Mouse (Mus musculus) lung, postnatal 10 days (tissue): ENCODE results near the gene Hist1h4n.
"Not testable (repeated sequence)": the region's sequence is repeated elsewhere in the genome, so short reads cannot be mapped to it uniquely, and the experiment has no call there.

Experiments
- DNase-seq: peaks from one replicate; pipeline ENCODE4 v3.0.0; 2021

The Hist1h4n gene

DNA sequence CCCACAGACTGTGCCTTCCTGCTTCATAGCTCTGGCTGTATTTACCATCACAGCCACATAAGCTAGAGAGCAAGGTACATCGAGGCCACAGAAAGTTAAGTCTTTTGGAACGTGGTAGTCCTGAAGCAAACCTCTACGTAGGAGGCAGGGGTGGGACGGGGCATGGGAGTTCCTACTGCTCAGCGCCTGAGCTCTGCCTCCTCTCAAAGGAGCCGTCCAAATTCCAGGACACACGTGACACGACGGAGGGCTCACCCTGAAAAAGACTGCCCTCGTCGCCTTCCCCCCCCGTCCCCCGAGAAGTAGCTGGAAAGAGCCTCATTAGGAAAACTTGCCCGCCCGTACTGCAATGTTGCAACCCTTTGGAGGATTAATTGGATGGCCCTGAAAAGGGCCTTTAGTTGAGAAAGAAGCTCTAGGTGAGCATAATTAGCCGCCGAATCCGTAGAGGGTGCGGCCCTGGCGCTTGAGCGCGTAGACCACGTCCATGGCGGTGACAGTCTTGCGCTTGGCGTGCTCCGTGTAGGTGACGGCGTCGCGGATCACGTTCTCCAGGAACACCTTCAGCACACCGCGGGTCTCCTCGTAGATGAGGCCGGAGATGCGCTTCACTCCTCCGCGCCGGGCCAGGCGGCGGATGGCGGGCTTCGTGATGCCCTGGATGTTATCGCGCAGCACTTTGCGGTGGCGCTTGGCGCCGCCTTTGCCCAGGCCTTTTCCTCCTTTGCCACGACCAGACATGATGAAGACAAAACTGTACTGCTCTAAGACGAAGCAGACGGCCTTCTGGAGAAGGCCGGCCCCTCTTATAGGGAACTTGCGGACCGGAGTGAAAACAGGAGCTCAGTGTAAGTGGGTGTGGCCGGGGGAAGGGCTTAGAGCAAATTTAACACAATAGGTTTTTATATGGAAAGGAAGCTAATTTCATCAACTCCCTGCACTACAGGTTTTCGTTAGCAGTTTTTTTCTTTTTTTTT lies at the start of gene Hist1h4n:
Gene Hist1h4n (minus strand): TSS at position 779 of the 977 bp plus-strand sequence.
- DNase-seq: not testable (repeated sequence)

DNA sequence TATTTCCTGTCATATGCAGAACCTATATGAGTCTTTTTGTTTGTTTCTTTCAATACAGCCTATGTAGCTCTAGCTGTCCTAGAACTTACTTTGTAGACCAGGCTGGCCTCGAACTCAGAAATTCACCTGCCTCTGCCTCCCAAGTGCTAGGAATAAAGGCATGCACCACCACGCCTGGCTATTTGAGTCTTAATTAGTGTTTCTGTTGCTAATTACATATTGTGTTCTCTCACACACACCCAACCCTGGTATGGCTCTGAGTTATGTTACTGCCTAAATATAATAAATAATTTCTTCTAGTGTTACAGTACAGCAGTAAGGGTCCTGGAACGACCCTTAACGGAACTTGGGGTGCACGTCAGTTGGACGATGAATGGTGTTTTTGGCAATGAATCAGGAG lies 48.7 kb upstream of the Hist1h4n start:
- no peak for DNase-seq

DNA sequence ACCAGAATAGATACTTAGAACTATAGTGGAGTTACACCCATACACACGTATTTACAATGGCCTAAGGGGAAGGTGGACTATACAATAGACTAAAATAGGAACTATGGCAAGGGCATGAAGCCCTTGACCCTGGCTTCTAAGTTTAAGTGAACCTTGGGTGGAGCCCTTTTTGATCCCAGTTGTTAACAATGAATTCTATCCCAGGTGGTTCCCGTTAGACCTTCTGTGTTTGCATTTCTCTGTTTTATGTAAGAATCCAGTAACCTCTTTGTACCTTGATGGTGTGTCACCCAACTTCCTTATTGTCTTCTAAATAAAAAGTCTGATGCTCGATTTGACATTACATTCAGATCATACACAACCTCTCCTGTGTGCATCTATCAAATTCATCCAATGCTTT lies 33.5 kb upstream of the Hist1h4n start:
- not testable (repeated sequence) for DNase-seq

DNA sequence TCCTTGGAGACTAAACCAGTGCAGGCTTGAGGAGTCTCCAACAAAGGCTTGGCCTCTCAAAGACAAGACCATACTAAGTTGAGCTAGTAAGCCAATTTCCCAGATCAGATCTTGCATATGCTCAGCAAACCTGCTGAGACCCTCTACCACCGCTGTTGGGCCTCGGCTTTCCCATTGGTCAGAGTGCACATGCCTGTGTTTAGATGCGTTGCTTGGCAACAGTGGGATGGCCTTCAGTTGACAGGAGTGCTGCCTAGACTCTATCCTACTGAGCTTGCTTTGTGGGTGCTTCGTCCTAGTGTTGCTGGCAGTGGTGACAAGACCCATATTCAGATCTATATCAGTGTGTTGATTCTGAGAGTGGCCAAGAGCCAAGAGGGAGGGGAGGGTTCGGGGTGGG lies 29.6 kb upstream of the Hist1h4n start:
- no peak for DNase-seq

DNA sequence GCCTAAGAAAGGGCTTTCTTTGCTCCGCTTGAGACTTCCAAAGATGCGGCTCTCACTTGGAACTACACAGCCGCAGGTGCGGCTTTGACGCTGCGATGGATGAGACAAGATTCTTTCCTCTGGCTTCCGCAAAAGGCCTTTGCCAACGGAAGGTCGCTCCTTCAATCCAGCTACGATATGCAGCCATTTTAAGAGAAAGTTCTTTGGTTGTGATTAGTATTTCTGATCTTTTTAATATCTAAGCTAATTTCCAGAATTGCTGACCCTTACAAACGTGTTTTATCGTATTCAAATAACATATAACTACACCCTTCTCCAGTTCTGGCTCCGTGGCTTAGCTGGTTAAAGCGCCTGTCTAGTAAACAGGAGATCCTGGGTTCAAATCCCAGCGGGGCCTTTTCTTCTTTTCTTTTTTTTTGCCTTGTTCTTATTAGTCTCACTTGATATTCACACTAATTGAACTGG lies 23.7 kb upstream of the Hist1h4n start:
- no peak for DNase-seq

DNA sequence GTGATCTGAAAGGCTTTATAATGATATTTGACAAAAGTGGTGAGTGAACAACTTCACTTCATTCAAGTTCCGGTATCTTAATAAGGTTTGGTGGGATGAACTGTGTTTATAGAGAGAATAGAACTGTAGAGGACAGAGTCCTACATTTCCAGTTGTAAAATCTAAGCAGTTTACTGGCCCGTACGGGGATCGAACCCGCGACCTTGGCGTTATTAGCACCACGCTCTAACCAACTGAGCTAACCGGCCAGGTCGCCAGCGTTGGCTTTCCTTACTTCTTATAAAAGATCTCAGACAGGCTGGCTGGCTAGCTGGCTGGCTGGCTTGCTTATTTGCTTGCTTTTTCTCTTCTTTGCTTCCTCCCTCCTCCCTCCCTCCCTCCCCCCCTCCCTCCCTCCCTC lies 23.1 kb upstream of the Hist1h4n start:
- peak; percentile 15 for DNase-seq

DNA sequence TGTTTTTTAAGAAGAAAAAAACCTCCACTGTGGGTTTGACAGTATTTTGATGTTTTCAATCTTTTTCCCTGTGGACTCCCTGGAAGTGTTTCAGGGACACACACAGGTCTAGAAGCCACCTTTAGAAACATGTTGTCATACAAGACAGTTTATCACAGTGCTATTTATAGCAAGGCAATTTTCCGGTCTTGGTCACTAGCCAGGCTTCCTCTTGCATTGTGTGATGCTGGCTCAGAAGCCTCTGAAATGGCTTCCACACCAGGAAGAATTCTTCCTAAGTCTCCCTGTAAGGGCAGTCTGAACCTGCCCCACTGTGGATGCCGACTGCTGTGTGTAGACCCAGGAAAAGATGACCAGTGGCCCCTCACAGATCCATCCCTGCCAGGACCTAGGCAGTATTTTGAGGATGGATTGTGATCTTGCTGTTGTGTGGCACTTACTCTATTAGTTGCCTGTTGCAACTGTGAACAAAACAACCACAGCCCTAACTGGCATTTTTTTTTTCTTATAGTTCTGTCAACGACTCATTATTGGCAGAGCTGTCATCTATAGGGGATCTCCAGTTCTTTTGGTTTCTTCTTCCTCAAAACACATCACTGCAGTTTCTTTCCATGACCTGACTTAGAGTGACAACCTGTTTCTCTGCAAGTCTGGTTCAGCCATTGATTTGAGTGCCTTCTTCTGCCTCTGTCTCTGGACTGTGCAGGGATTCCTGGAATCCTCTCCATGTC lies 20.4 kb upstream of the Hist1h4n start:
- DNase-seq: peak; percentile 25

DNA sequence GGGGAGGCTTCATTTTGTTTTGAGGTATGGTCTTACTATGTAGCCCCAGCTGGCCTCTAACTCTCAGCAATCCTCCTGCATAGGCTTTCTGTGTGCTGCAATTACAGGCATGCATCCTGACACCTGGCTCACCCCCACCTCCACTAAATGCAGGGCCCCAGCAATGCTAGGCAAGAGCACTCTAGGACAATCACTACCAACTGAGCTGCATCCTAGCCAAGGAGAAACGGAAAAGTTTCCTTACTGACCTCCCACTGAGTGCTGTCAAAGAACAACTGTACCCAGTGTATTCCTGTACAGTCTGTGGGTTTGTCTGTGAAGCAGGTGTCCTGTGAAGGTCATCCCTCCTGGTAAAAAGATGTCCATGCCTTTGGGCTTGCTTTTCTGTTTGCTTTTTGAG lies 18.7 kb upstream of the Hist1h4n start:
- not testable (repeated sequence) for DNase-seq

DNA sequence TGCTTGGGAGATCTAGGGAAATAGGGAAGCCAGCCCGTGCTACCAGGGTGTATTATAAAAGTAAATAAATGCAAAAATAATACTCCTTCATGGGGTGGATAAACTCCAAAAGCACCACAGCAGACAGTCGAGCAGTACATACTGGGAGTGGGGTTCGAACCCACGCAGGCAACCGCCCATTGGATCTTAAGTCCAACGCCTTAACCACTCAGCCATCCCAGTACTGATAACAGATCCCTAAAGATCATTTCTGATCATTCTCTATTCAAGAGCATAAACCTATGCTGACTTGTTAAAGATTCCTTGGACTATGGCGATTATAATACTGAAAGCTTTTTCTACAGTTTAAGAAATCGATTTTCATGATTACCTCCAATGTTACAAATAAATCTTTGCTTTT lies 15.9 kb upstream of the Hist1h4n start:
- no peak for DNase-seq

DNA sequence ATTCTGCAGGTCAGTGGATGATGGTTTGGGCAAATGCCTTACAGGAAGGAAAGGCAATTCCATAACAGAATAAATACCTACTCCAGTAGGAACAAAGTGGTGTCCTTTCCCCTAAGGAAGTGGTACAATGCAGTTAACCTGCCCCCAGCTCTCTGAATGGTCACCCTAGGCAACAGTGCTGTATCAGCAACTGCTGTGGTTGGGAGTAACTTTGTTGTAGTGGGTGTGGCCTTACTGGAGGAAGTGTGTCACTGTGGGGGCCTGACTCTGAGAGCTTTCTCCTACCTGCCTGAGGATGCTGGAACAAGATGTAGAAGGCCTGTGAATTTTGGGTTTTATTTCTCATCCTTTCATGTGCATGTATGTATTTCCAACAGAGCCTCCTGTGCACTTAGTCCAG lies 14.4 kb upstream of the Hist1h4n start:
- DNase-seq: not testable (repeated sequence)

DNA sequence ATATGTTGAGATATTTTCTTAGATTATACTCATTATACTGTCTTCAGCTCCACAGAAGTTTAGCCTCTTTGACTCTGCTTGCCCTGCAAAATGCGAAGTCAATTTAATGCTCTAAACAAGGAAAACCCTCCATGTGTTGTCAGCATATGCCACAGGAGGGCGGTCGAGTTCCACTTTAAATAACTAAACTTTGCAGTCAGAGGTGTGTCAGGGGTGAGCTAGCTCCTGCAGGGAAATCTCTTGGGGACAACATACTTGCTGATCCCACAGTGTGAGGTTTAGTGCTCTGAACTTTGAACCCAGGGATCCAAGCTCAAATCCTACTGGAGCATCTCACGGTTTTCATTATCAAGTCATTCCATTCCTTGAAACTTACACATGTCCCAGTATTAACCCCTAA lies 8.5 kb upstream of the Hist1h4n start:
- DNase-seq: not testable (repeated sequence)

DNA sequence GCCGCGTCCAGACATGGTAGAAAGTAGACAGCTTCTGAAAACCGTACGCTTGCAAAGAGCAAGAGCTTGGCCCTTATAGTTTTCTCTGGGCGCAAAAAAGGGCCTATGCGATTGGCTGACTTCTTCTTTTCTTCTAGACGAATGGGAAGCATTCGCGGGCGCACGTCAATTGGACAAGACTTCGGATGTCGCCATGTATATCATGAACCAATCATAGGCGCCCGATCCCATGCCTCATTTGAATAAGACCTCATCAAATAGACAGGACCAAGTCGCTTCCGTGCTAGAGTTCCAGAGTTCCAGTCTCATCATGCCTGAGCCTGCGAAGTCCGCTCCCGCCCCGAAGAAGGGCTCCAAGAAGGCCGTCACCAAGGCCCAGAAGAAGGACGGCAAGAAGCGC lies 1.5 kb upstream of the Hist1h4n start, which contains the start of the genes Hist1h2ap and Hist1h2br:
Gene Hist1h2ap (minus strand): TSS at position 47 of the 400 bp plus-strand sequence.
Gene Hist1h2br (plus strand): TSS at position 283 of the 400 bp plus-strand sequence.
- DNase-seq: not testable (repeated sequence)

DNA sequence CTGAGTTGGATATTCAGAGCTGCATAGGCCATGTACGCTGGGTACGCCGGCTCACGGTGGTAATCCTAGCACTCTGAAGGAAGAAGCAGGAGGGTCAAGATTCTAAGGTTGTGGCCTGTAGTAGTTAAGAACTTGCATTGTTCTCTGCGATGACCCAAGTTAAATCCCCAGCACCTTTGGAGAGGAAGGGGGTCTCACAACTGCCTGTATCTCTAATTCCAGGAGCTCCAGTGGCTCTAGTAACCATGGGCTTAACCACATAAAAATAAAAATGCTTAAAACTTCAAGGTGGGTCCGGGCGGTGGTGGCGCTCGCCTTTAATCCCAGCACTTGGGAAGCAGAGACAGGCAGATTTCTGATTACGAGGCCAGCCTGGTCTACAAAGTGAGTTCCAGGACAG lies 1.7 kb downstream of the Hist1h4n start:
- DNase-seq: no peak

DNA sequence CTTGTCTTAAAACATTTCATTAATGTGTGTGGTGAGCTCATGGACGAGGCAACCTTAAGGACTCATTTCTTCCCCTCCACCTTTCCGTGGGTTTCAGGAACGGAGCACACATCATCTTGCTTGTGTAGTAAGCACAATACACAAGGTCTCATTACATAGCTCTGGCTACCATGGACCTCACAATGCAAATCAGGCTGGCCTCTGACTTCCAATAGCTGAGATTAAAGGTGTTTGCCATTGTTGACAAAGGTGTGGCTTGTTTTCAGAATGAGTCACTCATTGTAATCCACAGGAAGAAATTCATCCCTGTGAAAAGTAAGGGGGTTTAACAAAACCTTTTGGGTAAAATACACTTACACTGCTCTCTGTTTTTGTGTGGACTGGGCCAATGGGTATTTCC lies 3.5 kb downstream of the Hist1h4n start:
- DNase-seq: no peak

DNA sequence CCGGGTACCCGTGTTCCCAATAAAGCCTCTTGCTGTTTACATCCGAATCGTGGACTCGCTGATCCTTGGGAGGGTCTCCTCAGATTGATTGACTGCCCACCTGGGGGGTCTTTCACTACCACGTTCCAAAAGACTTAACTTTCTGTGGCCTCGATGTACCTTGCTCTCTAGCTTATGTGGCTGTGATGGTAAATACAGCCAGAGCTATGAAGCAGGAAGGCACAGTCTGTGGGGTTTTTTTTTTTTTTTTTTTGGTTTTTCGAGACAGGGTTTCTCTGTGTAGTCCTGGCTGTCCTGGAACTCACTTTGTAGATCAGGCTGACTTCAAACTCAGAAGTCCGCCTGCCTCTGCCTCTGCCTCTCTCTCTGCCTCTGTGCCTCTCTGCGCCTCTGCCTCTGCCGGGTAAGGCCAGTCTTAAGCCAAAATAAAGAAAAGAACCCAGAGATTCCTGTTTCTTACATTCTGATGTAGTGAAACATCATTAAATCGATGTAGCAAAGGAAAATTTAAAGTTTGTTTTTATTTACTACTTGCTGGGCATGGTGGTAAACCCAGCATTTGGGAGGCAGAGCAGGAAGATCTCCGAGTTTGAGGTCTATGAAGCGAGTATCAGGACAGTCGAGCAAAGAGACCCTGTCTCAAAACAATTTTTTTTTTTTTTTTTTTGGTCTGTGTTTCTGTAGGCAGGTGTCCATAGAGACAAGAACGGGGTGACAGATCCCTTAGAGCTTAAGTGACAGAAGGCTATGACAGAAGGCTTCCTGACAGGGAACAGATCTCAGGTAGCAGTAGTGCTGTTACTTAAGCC lies 11.7 kb downstream of the Hist1h4n start:
- not testable (repeated sequence) for DNase-seq

DNA sequence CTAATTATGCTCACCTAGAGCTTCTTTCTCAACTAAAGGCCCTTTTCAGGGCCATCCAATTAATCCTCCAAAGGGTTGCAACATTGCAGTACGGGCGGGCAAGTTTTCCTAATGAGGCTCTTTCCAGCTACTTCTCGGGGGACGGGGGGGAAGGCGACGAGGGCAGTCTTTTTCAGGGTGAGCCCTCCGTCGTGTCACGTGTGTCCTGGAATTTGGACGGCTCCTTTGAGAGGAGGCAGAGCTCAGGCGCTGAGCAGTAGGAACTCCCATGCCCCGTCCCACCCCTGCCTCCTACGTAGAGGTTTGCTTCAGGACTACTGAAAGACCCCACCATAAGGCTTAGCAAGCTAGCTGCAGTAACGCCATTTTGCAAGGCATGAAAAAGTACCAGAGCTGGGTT lies 19.9 kb downstream of the Hist1h4n start:
- DNase-seq: not testable (repeated sequence)

DNA sequence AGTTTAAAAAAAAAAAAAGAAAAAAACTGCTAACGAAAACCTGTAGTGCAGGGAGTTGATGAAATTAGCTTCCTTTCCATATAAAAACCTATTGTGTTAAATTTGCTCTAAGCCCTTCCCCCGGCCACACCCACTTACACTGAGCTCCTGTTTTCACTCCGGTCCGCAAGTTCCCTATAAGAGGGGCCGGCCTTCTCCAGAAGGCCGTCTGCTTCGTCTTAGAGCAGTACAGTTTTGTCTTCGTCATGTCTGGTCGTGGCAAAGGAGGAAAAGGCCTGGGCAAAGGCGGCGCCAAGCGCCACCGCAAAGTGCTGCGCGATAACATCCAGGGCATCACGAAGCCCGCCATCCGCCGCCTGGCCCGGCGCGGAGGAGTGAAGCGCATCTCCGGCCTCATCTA lies 20.5 kb downstream of the Hist1h4n start, which contains the start of gene Hist1h4m:
Gene Hist1h4m (plus strand): TSS at position 208 of the 400 bp plus-strand sequence.
- peak; percentile 32 for DNase-seq

DNA sequence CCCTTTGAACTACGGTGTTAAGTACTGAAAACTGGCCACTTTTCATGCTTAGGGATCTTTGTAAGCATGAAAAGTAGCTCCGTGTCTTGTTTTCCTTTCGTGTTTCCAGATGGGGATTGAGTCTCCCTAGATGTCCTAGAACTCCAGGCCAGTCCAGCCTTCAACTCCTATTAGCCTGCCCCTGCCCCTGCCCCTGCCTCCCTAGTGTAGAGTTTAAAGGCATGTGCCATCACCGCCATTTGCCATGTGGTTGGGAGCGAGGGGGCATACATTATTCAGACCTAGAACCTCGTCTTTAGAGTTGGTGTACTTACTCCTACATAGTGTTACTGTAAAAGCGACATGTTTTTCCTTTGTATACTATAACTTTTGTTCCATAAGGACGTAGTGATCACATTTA lies 20.9 kb downstream of the Hist1h4n start:
- DNase-seq: not testable (repeated sequence)

DNA sequence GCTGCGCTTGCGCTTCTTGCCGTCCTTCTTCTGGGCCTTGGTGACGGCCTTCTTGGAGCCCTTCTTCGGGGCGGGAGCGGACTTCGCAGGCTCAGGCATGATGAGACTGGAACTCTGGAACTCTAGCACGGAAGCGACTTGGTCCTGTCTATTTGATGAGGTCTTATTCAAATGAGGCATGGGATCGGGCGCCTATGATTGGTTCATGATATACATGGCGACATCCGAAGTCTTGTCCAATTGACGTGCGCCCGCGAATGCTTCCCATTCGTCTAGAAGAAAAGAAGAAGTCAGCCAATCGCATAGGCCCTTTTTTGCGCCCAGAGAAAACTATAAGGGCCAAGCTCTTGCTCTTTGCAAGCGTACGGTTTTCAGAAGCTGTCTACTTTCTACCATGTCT lies 21.9 kb downstream of the Hist1h4n start, which contains the start of the genes Hist1h2bq and Hist1h2ao:
Gene Hist1h2bq (minus strand): TSS at position 125 of the 400 bp plus-strand sequence.
Gene Hist1h2ao (plus strand): TSS at position 393 of the 400 bp plus-strand sequence.
- not testable (repeated sequence) for DNase-seq

DNA sequence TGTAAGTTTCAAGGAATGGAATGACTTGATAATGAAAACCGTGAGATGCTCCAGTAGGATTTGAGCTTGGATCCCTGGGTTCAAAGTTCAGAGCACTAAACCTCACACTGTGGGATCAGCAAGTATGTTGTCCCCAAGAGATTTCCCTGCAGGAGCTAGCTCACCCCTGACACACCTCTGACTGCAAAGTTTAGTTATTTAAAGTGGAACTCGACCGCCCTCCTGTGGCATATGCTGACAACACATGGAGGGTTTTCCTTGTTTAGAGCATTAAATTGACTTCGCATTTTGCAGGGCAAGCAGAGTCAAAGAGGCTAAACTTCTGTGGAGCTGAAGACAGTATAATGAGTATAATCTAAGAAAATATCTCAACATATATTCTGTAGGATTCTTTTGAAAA lies 28.9 kb downstream of the Hist1h4n start:
- DNase-seq: not testable (repeated sequence)

DNA sequence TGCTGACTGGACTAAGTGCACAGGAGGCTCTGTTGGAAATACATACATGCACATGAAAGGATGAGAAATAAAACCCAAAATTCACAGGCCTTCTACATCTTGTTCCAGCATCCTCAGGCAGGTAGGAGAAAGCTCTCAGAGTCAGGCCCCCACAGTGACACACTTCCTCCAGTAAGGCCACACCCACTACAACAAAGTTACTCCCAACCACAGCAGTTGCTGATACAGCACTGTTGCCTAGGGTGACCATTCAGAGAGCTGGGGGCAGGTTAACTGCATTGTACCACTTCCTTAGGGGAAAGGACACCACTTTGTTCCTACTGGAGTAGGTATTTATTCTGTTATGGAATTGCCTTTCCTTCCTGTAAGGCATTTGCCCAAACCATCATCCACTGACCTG lies 34.8 kb downstream of the Hist1h4n start:
- not testable (repeated sequence) for DNase-seq

DNA sequence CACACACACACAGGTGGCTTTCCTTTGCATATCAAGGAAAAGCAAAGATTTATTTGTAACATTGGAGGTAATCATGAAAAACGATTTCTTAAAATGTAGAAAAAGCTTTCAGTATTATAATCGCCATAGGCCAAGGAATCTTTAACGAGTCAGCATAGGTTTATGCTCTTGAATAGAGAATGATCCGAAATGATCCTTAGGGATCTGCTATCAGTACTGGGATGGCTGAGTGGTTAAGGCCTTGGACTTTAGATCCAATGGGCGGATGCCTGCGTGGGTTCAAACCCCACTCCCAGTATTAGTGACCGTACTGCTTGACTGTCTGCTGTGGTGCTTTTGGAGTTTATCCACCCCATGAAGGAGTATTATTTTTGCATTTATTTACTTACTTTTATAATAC lies 36.4 kb downstream of the Hist1h4n start:
- no peak for DNase-seq
